Mouse (Mus musculus): Measurements from ENCODE around the gene Nat8f5. TPM values are rescaled to one million over a fixed set of nuclear protein-coding genes. Genes with fewer than 3 reads are reported as not detected.
A peak's percentile ranks its signal among the peaks of the same experiment; 100 is the strongest.
"Not testable (repeated sequence)": the region's sequence is repeated elsewhere in the genome, so short reads cannot be mapped to it uniquely, and the experiment has no call there.

Nat8f5 gene
- polyA plus RNA-seq, 1 experiment from 2014 or later: 0.36 TPM

DNA sequence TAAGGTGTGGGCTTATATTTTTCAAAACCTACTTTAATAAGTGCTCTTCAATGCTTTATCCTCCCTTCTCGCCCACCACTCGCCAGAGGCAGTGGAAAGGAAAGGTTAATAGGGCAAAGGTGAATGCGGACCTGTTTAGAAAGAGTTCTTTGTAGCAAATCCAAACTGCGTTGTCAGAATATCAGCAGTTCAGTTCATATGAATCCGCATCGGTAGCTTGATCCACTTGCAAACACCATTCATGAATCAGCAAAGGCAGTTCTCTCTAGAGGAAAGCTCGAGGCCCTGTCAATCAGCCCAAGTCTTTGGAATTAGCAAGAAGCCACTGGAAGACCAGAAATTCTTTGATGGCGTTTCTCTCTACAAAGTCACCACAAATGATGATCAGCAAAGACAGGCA, 17.9 kb upstream of the Nat8f5 start:
- no peak overlapping the region for H3K27ac ChIP-seq (ENCODE audit: low read depth, low read length)
- H3K36me3 ChIP-seq (ENCODE audit: control insufficient read depth, insufficient read depth, low read length): no peaks in the 10 kb centered on the region
- H3K9me3 ChIP-seq (ENCODE audit: control insufficient read depth, low read length): no peaks in the 10 kb centered on the region
- 52% methylated on average over 8 of the region's 8 CpGs for WGBS
- no peak overlapping the region for H3K4me2 ChIP-seq (ENCODE audit: low read length)
- H3K4me1 ChIP-seq (ENCODE audit: control insufficient read depth, insufficient read depth, low read depth, low read length): no peaks in the 10 kb centered on the region
- no peak overlapping the region for H3K9ac ChIP-seq (ENCODE audit: low read depth, low read length)
- ATAC-seq: no peak
- H3K27me3 ChIP-seq (replicated peaks; ENCODE audit: control insufficient read depth, insufficient read depth, low read length): no peaks in the 10 kb centered on the region
- H3K4me3 ChIP-seq (ENCODE audit: low read length): no peak overlapping the region

GRCm38 (mm10) chr6:85837307-85837706, 16.5 kb upstream of the Nat8f5 start:
- H3K27ac ChIP-seq (ENCODE audit: low read depth, low read length); H3K36me3 ChIP-seq (ENCODE audit: control insufficient read depth, insufficient read depth, low read length); H3K4me3 ChIP-seq (ENCODE audit: low read length); H3K9ac ChIP-seq (ENCODE audit: low read depth, low read length); H3K4me1 ChIP-seq (ENCODE audit: control insufficient read depth, insufficient read depth, low read depth, low read length); H3K4me2 ChIP-seq (ENCODE audit: low read length); H3K27me3 ChIP-seq (replicated peaks; ENCODE audit: control insufficient read depth, insufficient read depth, low read length); H3K9me3 ChIP-seq (ENCODE audit: control insufficient read depth, low read length): not testable (repeated sequence)
- peak; percentile 63; the same call in 1 of the 2 replicates for ATAC-seq
- WGBS: 15% methylated on average over 12 of the region's 12 CpGs

DNA sequence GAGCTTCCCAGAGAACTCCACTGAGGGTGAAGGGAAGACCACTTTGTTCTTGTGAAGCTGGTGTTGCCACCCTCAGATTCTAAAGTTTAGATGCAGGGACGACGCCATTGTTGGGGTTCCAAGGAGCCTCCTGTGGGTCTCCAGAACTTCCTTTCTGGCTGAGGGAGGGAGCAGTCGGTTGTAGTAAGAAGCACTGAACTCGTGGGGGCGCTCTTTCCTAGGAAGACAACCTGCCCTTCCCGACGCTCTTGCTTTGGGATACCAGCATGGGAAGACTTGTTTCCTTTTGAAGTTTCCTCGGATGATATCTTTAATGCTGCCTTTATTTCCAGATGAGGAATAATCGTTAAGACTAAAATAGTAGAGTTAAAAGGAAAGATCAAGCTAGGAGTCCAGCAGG, 16.1 kb upstream of the Nat8f5 start:
- H3K4me1 ChIP-seq (ENCODE audit: control insufficient read depth, insufficient read depth, low read depth, low read length); H3K27me3 ChIP-seq (replicated peaks; ENCODE audit: control insufficient read depth, insufficient read depth, low read length); H3K4me2 ChIP-seq (ENCODE audit: low read length); H3K36me3 ChIP-seq (ENCODE audit: control insufficient read depth, insufficient read depth, low read length); H3K27ac ChIP-seq (ENCODE audit: low read depth, low read length); H3K9ac ChIP-seq (ENCODE audit: low read depth, low read length); H3K4me3 ChIP-seq (ENCODE audit: low read length); H3K9me3 ChIP-seq (ENCODE audit: control insufficient read depth, low read length); ATAC-seq: not testable (repeated sequence)
- WGBS: 11% methylated on average over 8 of the region's 9 CpGs

- WGBS: 79% methylated on average over 5 of the region's 5 CpGs
Observed at GRCm38 (mm10) chr6:85836098-85836497, 15.3 kb upstream of the Nat8f5 start.

GRCm38 (mm10) chr6:85835104-85835503, 14.3 kb upstream of the Nat8f5 start:
- ATAC-seq; H3K4me2 ChIP-seq (ENCODE audit: low read length): not testable (repeated sequence)
- 65% methylated on average over 1 of the region's 2 CpGs for WGBS

More at GRCm38 (mm10) chr6:85836098-85836497, 15.3 kb upstream of the Nat8f5 start:
- not testable (repeated sequence) for H3K27me3 ChIP-seq (replicated peaks; ENCODE audit: control insufficient read depth, insufficient read depth, low read length); H3K4me2 ChIP-seq (ENCODE audit: low read length); H3K36me3 ChIP-seq (ENCODE audit: control insufficient read depth, insufficient read depth, low read length); H3K4me3 ChIP-seq (ENCODE audit: low read length); ATAC-seq; H3K9ac ChIP-seq (ENCODE audit: low read depth, low read length); H3K27ac ChIP-seq (ENCODE audit: low read depth, low read length); H3K9me3 ChIP-seq (ENCODE audit: control insufficient read depth, low read length); H3K4me1 ChIP-seq (ENCODE audit: control insufficient read depth, insufficient read depth, low read depth, low read length)

DNA sequence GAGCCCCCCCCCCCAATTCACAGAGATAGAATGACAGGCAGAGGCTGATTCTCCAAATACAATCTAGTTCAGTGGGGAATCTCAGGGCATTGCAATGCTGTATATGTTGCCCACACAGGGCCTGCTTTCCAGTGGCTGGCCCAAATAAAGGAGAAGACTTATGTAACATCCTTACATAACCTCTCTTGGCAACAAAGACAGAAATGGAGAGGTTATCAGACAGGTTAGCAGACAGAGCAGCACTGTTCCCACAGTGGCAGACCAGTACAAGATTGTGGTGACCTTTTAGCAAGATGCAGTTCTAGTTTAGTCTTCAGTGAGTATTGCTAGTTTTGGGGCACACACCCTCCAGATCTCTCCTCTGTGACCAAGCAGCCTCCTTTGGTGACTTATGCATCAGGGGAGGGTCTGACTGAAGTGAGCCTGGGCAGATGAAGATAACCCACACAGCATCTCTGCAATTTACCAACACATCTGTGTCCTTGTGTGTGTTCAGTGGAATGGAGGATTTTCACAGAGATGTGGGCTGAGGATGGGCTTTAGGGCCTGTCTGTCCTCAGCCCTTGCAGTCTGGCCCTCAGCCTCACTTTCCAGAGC, 13.8 kb upstream of the Nat8f5 start:
- not testable (repeated sequence) for H3K27ac ChIP-seq (ENCODE audit: low read depth, low read length); H3K9ac ChIP-seq (ENCODE audit: low read depth, low read length); H3K27me3 ChIP-seq (replicated peaks; ENCODE audit: control insufficient read depth, insufficient read depth, low read length); H3K36me3 ChIP-seq (ENCODE audit: control insufficient read depth, insufficient read depth, low read length); H3K9me3 ChIP-seq (ENCODE audit: control insufficient read depth, low read length); H3K4me2 ChIP-seq (ENCODE audit: low read length); H3K4me3 ChIP-seq (ENCODE audit: low read length); ATAC-seq; H3K4me1 ChIP-seq (ENCODE audit: control insufficient read depth, insufficient read depth, low read depth, low read length)

More at GRCm38 (mm10) chr6:85835104-85835503, 14.3 kb upstream of the Nat8f5 start:
- H3K27me3 ChIP-seq (replicated peaks; ENCODE audit: control insufficient read depth, insufficient read depth, low read length); H3K27ac ChIP-seq (ENCODE audit: low read depth, low read length); H3K9ac ChIP-seq (ENCODE audit: low read depth, low read length); H3K9me3 ChIP-seq (ENCODE audit: control insufficient read depth, low read length); H3K4me1 ChIP-seq (ENCODE audit: control insufficient read depth, insufficient read depth, low read depth, low read length); H3K36me3 ChIP-seq (ENCODE audit: control insufficient read depth, insufficient read depth, low read length); H3K4me3 ChIP-seq (ENCODE audit: low read length): not testable (repeated sequence)

DNA sequence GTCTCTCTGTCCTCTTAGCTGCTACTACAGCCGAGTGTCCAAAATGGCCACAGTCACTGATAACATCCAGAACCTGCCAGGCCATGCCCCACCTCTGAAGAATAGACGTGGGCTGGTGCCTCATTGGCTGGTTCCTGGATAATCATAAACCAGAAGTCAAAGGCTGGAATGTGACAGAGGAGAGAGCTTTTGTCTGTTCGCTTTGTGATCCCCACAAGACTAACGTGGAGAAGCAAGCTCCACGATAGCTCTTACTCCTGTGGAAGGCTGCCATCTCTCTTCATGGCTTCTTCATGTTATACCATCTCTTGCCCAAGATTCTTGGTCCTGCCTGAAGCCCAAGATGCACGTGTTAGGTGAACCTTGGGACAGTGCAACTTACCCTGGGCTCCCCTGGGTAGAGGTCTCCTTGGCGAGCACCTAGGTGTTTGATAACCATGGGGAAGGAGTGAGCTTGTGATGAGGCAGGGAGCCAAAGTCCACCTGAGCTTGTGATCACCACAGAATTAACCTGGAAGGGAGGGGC, 11.1 kb upstream of the Nat8f5 start, which contains the start of gene Nat8:
Gene Nat8 (minus strand): TSS at position 287 of the 526 bp plus-strand sequence.
- no peak for ATAC-seq
- 79% methylated on average over 7 of the region's 7 CpGs for WGBS
- H3K27ac ChIP-seq (ENCODE audit: low read depth, low read length): no peak within 1 kb of the TSS
- H3K4me1 ChIP-seq (ENCODE audit: control insufficient read depth, insufficient read depth, low read depth, low read length): no peaks in the 10 kb centered on the region
- H3K4me3 ChIP-seq (ENCODE audit: low read length): no peak within 1 kb of the TSS
- H3K36me3 ChIP-seq (ENCODE audit: control insufficient read depth, insufficient read depth, low read length): no peaks in the 10 kb centered on the region
- H3K4me2 ChIP-seq (ENCODE audit: low read length): no peak within 1 kb of the TSS
- H3K9ac ChIP-seq (ENCODE audit: low read depth, low read length): no peak within 1 kb of the TSS
- H3K9me3 ChIP-seq (ENCODE audit: control insufficient read depth, low read length): no peaks in the 10 kb centered on the region
- no peaks in the 10 kb centered on the region for H3K27me3 ChIP-seq (replicated peaks; ENCODE audit: control insufficient read depth, insufficient read depth, low read length)

GRCm38 (mm10) chr6:85829462-85829861, 8.7 kb upstream of the Nat8f5 start:
- ATAC-seq: no peak
- Histone ChIP-seq H3K4me2 (ENCODE audit: low read length) (no peak overlapping the region), H3K27ac (ENCODE audit: low read depth, low read length) (no peak overlapping the region), H3K4me1 (ENCODE audit: control insufficient read depth, insufficient read depth, low read depth, low read length) (no peaks in the 10 kb centered on the region), H3K4me3 (ENCODE audit: low read length) (no peak overlapping the region), H3K36me3 (ENCODE audit: control insufficient read depth, insufficient read depth, low read length) (no peaks in the 10 kb centered on the region), H3K27me3 (replicated peaks; ENCODE audit: control insufficient read depth, insufficient read depth, low read length) (no peaks in the 10 kb centered on the region), H3K9me3 (ENCODE audit: control insufficient read depth, low read length) (no peaks in the 10 kb centered on the region), H3K9ac (ENCODE audit: low read depth, low read length) (no peak overlapping the region)
- WGBS: 71% methylated on average over 1 of the region's 1 CpGs

DNA sequence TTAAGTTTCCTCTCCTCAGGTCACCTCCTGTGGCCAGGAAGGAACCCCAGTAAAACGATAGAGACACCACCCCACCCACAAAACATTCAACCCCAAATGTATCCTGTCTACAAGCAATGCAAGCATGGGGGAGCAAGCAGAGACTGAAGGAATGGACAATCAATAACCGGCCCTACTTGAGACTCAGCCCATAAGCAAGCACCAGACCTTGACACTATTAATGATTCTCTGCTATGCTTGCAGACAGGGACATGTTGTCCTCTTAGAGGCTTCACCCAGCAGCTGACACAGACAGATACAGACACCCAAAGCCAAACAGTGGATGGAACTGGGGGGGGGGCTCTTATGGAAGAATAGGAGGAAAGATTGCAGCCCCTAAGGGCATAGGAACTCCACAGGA, 5.1 kb upstream of the Nat8f5 start:
- no peaks in the 10 kb centered on the region for H3K27me3 ChIP-seq (replicated peaks; ENCODE audit: control insufficient read depth, insufficient read depth, low read length)
- H3K4me3 ChIP-seq (ENCODE audit: low read length): no peak overlapping the region
- 92% methylated on average over 2 of the region's 2 CpGs for WGBS
- H3K9me3 ChIP-seq (ENCODE audit: control insufficient read depth, low read length): no peaks in the 10 kb centered on the region
- no peak overlapping the region for H3K4me2 ChIP-seq (ENCODE audit: low read length)
- ATAC-seq: no peak
- H3K27ac ChIP-seq (ENCODE audit: low read depth, low read length): no peak overlapping the region
- H3K36me3 ChIP-seq (ENCODE audit: control insufficient read depth, insufficient read depth, low read length): no peaks in the 10 kb centered on the region
- no peaks in the 10 kb centered on the region for H3K4me1 ChIP-seq (ENCODE audit: control insufficient read depth, insufficient read depth, low read depth, low read length)
- no peak overlapping the region for H3K9ac ChIP-seq (ENCODE audit: low read depth, low read length)

Data from hindbrain, embryonic 16.5 days (tissue).